Comparison of ENCODE assay signal across 26 mouse cellular contexts in genomic region chr5:77515448-77515847, GRCm38 (mm10).
"Had no signal": no experiment of that assay in that cellular context is flagged by ENCODE, and none has a peak within 500 bp of the region (broad histone marks: within the 10 kb centered on the region; RNA-seq: fewer than 3 reads in every experiment).

No protein-coding gene starts in this region.

- ATAC-seq: hindbrain, embryonic 16.5 days; inflammation-experienced regulatory T-cells, adult 6 months; intestine, embryonic 15.5 days; intestine, postnatal 0 days had no signal

- DNase-seq: gastrocnemius, adult 2 months; gastrocnemius, postnatal 10 days; gastrocnemius, postnatal 25 days; heart, adult 18-20 months; heart, postnatal 14 days; heart, postnatal 36 days; kidney, adult 18-20 months; kidney, adult 8-10 months; kidney, postnatal 10 days; kidney, postnatal 25 days; kidney, postnatal 4 days; liver had no signal

- H3K27me3 ChIP-seq: heart, embryonic 12.5 days; heart, embryonic 15.5 days; hindbrain, embryonic 12.5 days; intestine, embryonic 15.5 days; limb, embryonic 12.5 days had no signal

- H3K36me3 ChIP-seq: heart, embryonic 10.5 days; heart, embryonic 12.5 days; heart, embryonic 15.5 days; hindbrain, embryonic 10.5 days; hindbrain, embryonic 12.5 days; intestine, embryonic 15.5 days; limb, embryonic 10.5 days; limb, embryonic 12.5 days had no signal

- H3K27ac ChIP-seq: gastrocnemius, adult 2 months; heart, embryonic 10.5 days; heart, embryonic 15.5 days; hindbrain, embryonic 10.5 days; hindbrain, embryonic 12.5 days; hindbrain, embryonic 14.5 days; intestine, embryonic 15.5 days; layer of hippocampus, adult 2 months; left cerebral cortex, adult 2 months; limb, embryonic 10.5 days; limb, embryonic 12.5 days had no signal

- H3K9ac ChIP-seq: heart, embryonic 12.5 days; heart, embryonic 15.5 days; hindbrain, embryonic 12.5 days; hindbrain, embryonic 14.5 days; intestine, embryonic 15.5 days; limb, embryonic 12.5 days had no signal

- H3K9me3 ChIP-seq: heart, embryonic 10.5 days; heart, embryonic 12.5 days; heart, embryonic 15.5 days; hindbrain, embryonic 10.5 days; hindbrain, embryonic 12.5 days; intestine, embryonic 15.5 days; limb, embryonic 10.5 days; limb, embryonic 12.5 days had no signal

- H3K4me3 ChIP-seq: gastrocnemius, adult 2 months; heart, embryonic 10.5 days; heart, embryonic 12.5 days; heart, embryonic 15.5 days; hindbrain, embryonic 10.5 days; hindbrain, embryonic 12.5 days; intestine, embryonic 15.5 days; layer of hippocampus, adult 2 months; left cerebral cortex, adult 2 months; limb, embryonic 10.5 days; limb, embryonic 12.5 days had no signal

- H3K4me2 ChIP-seq: heart, embryonic 12.5 days; heart, embryonic 15.5 days; hindbrain, embryonic 12.5 days; hindbrain, embryonic 14.5 days; intestine, embryonic 15.5 days; limb, embryonic 12.5 days had no signal

- H3K4me1 ChIP-seq: intestine, embryonic 15.5 days; limb, embryonic 10.5 days; limb, embryonic 12.5 days had no signal
